Mouse (Mus musculus) kidney, adult 8-10 months (tissue): ENCODE measurements at regions not wholly inside any gene's neighbourhood (a gene's known extent, or its start where the extent isn't known, plus 50 kb on each side); places are given as distances from the start of the nearest gene placed in this dataset.
"Not testable (repeated sequence)": the region's sequence is repeated elsewhere in the genome, so short reads cannot be mapped to it uniquely, and the experiment has no call there.

Source experiments
- DNase-seq, 2 experiments: peaks; one replicate each; pipeline ENCODE4 v3.0.0; 2022

DNA sequence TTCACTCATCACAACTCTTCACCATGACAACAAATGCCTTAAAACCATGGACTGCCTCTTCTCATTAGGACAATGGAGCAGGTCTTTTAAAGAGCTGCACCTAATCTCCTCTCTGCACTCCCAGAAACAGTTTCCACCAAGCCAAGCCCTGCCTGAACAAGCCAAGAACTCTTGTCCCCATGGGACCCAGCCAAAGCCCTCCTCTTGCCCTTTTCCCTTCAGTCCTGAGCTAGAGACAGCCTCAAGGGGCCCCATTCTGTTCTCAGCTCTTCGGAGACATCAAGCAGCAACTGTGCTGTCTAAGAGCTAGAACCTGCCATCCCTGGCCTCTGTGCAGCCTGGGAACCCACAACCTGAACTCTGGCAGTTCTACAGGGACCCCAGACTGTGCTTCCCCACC, 345.0 kb upstream of the Irak1bp1 start:
- peak in 1 of 2 experiments; percentile 2 for DNase-seq

DNA sequence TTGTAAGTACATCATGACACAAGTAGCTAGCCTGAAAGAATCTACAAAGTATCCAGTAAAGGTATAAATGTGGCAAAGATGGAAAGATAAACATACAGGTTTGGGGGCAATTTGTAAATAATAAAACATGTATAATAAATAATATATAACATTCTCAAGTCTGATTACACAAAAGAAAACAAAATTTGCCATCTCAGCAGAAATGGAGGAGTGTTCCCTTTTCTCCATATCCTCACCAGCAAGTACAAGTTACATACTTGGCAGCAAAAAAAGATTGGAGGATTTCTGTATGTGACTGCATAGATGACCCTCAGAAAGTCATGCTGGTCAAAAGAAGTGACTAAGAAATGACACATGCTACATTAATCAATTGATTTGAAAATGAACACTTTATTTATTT, 335.9 kb upstream of the Irak1bp1 start:
- no peak for DNase-seq

GRCm38 (mm10) chr9:82510014-82510413, 319.3 kb upstream of the Irak1bp1 start:
- DNase-seq: no peak

- no peak for DNase-seq
Observed at GRCm38 (mm10) chr9:82518993-82519392, 310.3 kb upstream of the Irak1bp1 start.

GRCm38 (mm10) chr9:82527867-82528385, 301.4 kb upstream of the Irak1bp1 start:
- DNase-seq: no peak

- no peak for DNase-seq
Observed at GRCm38 (mm10) chr9:82552726-82553125, 276.6 kb upstream of the Irak1bp1 start.

DNA sequence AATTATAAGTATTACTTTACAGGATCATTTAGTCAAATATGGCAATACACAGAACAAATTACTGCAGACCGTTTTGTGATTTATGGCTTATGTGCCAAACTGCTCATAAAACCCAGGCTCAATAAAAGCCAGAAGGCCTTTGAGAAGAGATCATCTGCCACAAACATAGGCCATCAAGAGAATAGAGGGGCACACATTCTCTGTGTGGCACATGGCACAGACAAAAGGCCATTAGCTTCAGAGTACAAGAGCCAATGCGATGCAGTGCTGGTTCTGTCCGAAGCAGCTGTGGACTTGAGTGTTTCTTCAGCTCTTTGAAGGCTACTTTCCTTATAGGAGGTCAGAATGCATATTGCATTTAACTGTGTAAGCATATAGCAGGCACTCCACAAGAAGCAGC, 276.1 kb upstream of the Irak1bp1 start:
- no peak for DNase-seq

DNA sequence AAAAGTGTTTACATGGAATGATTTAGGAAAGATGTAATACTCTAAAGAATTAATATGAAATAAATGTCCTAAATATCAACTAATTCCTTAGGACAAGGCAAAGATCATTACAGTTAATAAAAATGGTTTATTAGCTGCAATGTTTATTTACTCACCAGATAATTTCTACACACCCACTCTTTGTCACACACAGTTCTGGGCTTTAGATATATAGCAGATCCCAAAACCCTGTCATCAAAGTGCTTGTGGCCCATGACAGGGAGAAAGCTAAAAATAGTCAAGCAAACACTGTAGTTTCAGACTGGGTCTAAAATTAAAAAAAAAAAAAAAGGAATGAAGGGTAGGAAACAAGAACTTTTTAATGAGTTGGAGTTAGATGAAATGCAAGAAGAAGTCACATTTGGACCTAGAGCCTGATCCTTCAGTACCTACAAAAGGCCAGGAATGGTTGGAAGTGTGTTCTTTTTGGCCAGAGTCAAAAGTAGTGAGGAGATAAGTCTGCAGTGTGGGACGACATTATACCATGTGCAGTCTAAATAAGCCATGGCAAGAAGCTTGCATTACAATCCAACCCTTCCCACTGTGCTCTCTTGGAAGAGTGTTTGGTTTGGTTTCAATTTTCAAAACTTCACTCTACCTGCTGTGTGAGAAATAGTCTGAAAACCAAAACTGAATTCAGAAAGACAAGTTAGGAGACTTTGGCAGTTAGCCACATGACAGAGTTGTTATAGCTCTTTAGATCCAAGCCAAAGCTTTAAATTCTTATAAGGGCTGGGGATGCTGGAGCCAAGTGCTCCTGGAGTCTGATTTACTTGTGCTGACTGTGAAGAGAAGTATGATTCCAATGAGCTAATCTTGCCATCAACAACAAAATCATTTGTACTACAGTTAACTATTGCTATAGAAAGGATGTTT, 266.5 kb upstream of the Irak1bp1 start:
- DNase-seq: no peak

GRCm38 (mm10) chr9:82581373-82582018, 247.8 kb upstream of the Irak1bp1 start:
- no peak for DNase-seq

- peak in 1 of 2 experiments; percentile 13 for DNase-seq
Observed at GRCm38 (mm10) chr9:82609111-82609510, 220.2 kb upstream of the Irak1bp1 start.

DNA sequence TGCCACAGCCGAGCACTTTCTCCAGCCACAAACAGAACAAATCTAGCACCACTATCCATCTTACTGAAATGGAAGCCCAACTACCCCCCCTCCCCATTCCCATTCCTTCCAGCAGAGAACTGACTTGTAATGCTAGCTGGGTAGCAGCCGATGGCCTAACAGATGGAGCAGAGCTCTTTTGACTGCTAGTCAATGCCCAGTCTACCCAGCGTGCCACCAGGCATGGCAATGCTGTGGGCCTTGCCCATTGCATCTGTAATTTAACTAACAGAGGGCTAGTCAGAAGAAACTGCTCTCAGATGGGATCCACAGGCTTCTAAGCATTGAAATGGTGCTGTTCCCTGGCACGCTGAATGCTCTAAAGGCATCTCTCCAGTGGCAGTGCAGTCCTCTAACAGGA, 219.4 kb upstream of the Irak1bp1 start:
- DNase-seq: no peak

DNA sequence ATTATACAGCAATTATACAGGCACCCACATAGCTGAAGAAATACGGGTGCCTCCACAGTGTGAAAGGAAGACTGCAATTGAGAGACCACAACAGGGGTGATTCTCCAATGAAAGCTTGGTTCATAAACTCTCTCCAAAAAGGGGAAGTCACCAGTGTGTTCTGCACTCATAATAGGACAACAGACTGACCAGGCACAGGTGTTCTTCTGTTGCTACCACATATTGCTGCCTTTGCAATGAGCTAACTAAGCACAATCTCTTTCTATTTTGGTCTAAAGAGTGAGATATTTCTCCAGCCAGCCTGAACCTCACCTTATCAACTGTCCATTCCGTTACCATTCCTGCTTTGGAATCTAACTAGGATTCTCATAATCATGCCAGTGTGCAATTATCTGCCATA, 216.8 kb upstream of the Irak1bp1 start:
- no peak for DNase-seq

DNA sequence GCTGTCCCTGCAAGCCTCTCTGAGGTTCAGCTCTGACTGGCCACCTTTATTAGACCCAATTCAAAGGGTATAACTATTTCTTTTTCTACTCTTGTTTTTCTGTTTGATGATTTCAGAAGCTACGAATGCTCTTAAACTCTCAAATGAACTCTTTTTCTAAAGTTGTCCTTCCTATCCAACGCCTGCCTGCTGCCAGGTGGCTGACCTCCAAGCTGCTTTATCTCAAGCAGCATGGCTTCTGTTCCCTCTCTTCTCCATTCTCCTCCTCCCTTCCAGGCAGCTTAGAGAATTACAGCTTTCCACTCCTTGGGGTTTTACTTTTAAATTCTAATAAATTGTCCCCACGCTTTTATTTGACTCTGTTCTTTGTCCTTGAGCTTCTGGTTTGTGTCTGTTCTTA, 196.9 kb upstream of the Irak1bp1 start:
- DNase-seq: no peak

DNA sequence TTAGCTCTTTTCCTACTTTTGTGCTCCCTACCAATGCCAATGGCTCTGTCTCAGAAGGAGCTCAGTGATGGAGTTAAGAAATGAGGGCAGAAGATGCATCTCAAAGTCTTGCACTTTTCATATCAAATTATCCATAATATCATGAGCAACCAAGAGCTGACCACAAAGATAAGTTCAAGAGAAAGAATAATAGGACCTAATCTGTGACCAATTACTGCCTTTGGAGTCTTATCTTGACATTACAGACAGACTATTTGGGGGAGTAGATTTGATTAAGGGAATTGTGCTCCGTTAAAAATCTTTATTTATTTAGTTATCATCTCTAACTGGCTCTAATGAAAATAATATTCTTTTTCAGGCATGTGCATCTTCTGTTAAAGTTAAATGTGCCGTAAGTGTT, 189.1 kb upstream of the Irak1bp1 start:
- DNase-seq: no peak

- no peak for DNase-seq
Observed at GRCm38 (mm10) chr9:82643900-82644299, 185.4 kb upstream of the Irak1bp1 start.

GRCm38 (mm10) chr9:82655511-82655910, 173.8 kb upstream of the Irak1bp1 start:
- DNase-seq: not testable (repeated sequence)

GRCm38 (mm10) chr9:82682196-82682595, 147.1 kb upstream of the Irak1bp1 start:
- no peak for DNase-seq

- DNase-seq: no peak
Observed at GRCm38 (mm10) chr9:82709411-82709983, 119.8 kb upstream of the Irak1bp1 start.

DNA sequence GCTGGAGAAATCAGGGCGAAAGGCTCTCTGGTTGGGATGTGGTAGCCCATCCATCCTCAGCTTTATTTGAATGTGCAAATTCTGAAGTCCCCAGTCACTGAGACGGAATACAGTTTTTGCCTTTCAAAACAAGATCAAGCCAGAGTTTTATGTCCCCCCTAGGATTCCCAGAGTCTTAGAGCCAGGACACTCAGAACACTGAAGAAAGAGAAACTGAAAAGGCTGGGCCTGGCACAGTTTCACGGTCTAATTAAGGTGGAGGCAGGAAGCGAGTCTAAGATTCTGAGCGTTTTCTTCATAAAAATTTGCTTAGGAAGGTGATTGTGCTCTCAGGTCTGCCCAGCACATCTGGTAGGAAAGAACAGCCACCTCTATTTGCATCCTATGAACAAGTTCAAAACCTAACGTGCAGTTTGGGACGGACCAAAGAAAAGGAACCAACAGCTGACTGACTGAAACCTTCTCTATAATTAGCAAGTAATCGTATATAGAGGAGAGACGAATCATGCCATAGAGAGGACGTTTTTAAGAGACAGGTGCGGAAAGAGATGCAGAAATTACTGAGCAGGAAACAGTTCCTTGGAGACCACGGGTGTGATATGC, 119.2 kb upstream of the Irak1bp1 start:
- no peak for DNase-seq

DNA sequence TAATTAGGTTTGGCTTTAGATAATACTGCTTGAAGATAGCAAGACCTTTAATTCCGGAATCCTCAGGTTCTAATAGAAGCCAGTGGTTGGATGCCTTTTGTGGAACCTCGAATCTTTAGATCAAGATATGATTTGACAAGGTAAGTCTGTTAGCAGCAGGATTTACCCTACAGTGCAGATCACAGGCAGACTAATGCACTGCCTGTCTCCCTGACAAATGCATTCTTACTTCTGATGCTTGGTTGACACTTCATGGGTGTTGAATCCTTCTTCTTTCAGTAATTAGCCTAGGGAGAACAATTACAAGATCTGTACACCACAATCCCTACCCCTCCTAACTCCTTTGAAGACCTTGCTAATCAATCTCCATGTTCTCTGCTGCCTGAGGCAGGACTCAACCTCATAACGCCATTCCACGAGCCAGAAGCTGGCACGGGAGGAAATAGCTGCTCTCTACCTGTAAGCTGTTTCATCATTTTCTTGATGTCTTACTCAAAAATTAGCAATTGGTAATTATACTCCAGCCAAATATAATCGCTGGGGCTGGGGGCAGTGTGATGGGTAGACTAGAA, 118.3 kb upstream of the Irak1bp1 start:
- no peak for DNase-seq

DNA sequence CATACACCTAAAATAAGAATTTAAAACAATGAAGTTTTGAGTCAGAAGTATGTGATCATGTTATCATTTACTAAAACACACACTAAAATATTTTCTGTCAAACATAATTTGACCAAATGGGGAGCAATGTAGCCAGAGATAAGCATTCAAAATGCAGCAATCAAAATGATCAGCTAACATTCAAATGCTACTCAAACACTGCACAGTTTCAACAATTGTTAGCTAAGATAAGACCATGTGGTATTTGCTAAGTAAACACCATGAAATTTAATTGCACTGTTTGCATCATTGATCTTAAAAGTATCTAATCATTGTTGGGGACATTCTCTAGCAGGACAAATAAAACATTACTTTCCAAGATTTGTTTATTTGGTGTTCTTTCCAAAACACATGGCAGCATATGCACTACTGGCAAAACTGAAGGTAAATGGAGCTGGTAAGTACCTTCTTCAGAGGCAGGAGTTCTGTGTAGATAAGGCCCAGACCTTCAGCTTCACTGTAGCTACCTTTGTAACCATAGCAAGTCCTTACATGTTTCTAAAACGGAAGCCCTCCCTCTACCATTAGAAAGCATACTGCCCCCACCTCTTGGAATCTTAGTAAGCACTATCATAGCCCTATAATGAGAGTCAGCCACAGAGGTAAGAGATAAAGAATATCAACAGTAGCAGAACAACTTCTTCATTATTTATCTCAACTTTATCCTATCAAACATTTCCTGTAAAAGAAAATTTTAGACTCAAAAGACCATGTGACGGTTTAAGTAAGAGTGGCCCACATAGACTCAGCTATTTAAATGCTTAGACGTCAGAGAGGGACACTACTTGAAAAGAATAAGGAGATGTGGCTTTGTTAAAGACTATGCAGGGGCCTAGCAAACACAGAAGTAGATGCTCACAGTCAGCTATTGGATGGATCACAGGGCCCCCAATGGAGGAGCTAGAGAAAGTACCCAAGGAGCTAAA, 116.3 kb upstream of the Irak1bp1 start:
- no peak for DNase-seq

GRCm38 (mm10) chr9:82728652-82729051, 100.7 kb upstream of the Irak1bp1 start:
- no peak for DNase-seq
